Mouse (Mus musculus): ENCODE data around the gene Tctn3. TPM values are rescaled to one million over a fixed set of nuclear protein-coding genes. Genes with fewer than 3 reads are reported as not detected.
"Not testable (repeated sequence)": the region's sequence is repeated elsewhere in the genome, so short reads cannot be mapped to it uniquely, and the experiment has no call there.

Tctn3 gene
- polyA plus RNA-seq, 1 experiment from 2014 or later: 8.9 TPM

DNA sequence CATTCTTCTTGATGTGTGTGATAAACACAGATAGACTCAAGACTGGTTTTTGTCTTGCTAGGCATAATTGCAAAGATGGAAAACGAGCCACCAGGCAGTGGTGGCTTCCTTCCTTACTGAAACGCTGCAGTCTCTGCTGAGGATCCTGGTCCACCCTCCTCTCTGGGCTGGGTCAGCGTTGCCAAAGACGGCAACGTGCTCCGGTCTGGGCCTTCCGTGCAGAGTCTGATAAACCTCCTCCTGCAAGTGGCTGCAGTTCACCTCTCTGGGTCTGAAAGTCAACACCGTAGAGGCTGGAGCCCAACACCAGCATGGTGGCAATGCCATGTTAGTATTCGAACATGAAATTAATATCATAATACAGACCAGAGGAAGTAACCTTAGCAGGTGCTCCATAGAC is 6.8 kb downstream of the Tctn3 start:
- Histone ChIP-seq H3K4me2 (ENCODE audit: low read depth, low read length) (no peak overlapping the region), H3K9me3 (replicated peaks; ENCODE audit: control insufficient read depth, low read length) (no peaks in the 10 kb centered on the region), H3K36me3 (ENCODE audit: control insufficient read depth, insufficient read depth) (peaks cover 27% of the 10 kb centered on the region), H3K4me3 (ENCODE audit: low read length) (no peak overlapping the region), H3K27me3 (ENCODE audit: control insufficient read depth, insufficient read depth, low read length) (no peaks in the 10 kb centered on the region), H3K9ac (ENCODE audit: low read length) (no peak overlapping the region), H3K4me1 (ENCODE audit: control insufficient read depth, insufficient read depth, low read length) (no peaks in the 10 kb centered on the region), H3K27ac (ENCODE audit: low read length) (no peak overlapping the region)
- 86% methylated on average over 9 of the region's 9 CpGs for WGBS
- no peak for ATAC-seq (replicated peaks; ENCODE audit: extremely low read depth, insufficient read depth, low FRiP score)

DNA sequence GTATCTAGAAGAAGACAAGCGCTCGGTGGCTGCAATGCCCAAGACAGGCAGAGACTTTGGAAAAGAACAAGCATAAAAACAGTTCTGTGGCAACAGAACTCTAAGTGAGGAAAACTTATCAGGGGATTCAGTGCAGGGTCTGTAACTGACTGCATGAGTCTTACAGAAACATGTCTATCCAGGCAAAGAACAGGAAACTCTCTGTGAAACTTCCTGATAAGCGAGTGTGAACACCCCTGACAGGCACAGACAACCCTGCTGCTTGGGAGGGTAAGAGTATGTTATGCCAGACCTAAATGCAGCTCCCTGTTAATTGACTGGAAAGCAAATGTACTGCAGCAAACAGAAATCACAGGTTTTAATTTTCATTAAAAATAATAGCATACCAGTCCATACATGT is 10.2 kb downstream of the Tctn3 start:
- H3K4me3 ChIP-seq (ENCODE audit: low read length): no peak overlapping the region
- peaks cover 17% of the 10 kb centered on the region for H3K36me3 ChIP-seq (ENCODE audit: control insufficient read depth, insufficient read depth)
- ATAC-seq (replicated peaks; ENCODE audit: extremely low read depth, insufficient read depth, low FRiP score): no peak
- no peaks in the 10 kb centered on the region for H3K9me3 ChIP-seq (replicated peaks; ENCODE audit: control insufficient read depth, low read length)
- no peak overlapping the region for H3K27ac ChIP-seq (ENCODE audit: low read length)
- no peak overlapping the region for H3K9ac ChIP-seq (ENCODE audit: low read length)
- H3K4me2 ChIP-seq (ENCODE audit: low read depth, low read length): no peak overlapping the region
- H3K27me3 ChIP-seq (ENCODE audit: control insufficient read depth, insufficient read depth, low read length): no peaks in the 10 kb centered on the region
- WGBS: 73% methylated on average over 3 of the region's 3 CpGs
- H3K4me1 ChIP-seq (ENCODE audit: control insufficient read depth, insufficient read depth, low read length): no peaks in the 10 kb centered on the region

DNA sequence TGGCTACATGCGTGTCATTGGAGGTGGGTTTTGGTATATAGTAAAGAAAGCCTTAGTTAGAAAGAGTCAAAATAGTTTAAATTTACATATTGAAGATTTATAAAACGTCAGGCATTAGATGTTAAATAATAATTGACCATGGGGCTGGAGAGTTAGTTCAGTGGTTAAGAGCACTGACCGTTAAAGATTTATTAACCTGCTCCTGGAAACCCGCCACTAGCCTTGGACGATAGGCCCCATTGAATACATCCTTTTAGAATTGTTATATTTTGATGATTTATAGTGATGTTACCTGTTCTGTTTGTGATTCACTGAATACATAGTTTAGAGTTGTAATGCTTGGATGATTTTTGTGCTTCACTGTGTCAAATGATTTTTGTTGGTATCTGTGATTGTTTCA is 11.2 kb downstream of the Tctn3 start:
- H3K9me3 ChIP-seq (replicated peaks; ENCODE audit: control insufficient read depth, low read length); H3K9ac ChIP-seq (ENCODE audit: low read length); H3K36me3 ChIP-seq (ENCODE audit: control insufficient read depth, insufficient read depth); H3K4me3 ChIP-seq (ENCODE audit: low read length); H3K27me3 ChIP-seq (ENCODE audit: control insufficient read depth, insufficient read depth, low read length); H3K27ac ChIP-seq (ENCODE audit: low read length); ATAC-seq (replicated peaks; ENCODE audit: extremely low read depth, insufficient read depth, low FRiP score); H3K4me2 ChIP-seq (ENCODE audit: low read depth, low read length); H3K4me1 ChIP-seq (ENCODE audit: control insufficient read depth, insufficient read depth, low read length): not testable (repeated sequence)
- 83% methylated on average over 5 of the region's 5 CpGs for WGBS

DNA sequence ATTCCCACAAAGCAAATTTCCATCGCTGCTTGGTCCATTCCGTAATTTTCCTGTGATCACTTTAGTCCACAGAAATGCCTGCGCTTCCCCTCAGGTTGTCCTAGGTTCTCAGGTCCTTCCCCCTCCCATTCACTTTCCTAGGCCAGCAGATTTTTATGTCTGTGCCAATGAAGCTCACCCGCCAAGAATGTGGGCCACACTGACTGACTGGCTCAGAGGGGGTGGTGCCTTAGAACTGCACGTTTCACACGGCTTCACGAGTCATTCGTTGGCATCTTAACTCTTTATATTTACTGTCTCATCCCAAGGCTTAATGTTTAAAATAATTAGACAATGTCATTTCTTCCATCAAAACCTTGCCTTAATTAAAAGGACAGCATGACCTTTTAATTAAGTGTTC is 16.2 kb downstream of the Tctn3 start:
- no peaks in the 10 kb centered on the region for H3K27me3 ChIP-seq (ENCODE audit: control insufficient read depth, insufficient read depth, low read length)
- H3K4me2 ChIP-seq (ENCODE audit: low read depth, low read length): no peak overlapping the region
- peak; percentile 45; the same call in 1 of the 2 replicates for ATAC-seq (replicated peaks; ENCODE audit: extremely low read depth, insufficient read depth, low FRiP score)
- no peak overlapping the region for H3K9ac ChIP-seq (ENCODE audit: low read length)
- no peak overlapping the region for H3K4me3 ChIP-seq (ENCODE audit: low read length)
- H3K36me3 ChIP-seq (ENCODE audit: control insufficient read depth, insufficient read depth): no peaks in the 10 kb centered on the region; the same call in 1 of the 2 replicates
- no peaks in the 10 kb centered on the region for H3K4me1 ChIP-seq (ENCODE audit: control insufficient read depth, insufficient read depth, low read length)
- no peak overlapping the region for H3K27ac ChIP-seq (ENCODE audit: low read length)
- 73% methylated on average over 8 of the region's 8 CpGs for WGBS
- no peaks in the 10 kb centered on the region for H3K9me3 ChIP-seq (replicated peaks; ENCODE audit: control insufficient read depth, low read length)

DNA sequence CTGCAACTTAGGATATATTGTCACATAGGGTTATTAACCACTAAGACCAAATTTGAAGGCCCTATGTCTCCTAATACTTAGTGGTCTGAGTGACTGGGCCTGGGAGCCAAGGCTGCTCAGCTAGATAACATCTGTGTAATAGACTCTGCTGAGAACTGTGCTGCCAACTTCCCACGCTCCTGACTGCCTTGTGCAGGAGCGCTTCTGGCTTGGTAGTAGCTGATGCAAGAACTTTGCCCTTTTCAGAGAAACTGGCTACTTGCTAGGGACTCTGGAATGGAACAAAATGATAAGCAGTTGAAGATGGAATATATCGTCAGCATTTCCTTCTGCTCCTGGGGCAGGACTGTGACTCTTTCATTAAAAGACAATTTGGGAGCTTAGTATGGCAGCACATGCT is 16.8 kb downstream of the Tctn3 start:
- no peak overlapping the region for H3K27ac ChIP-seq (ENCODE audit: low read length)
- H3K9ac ChIP-seq (ENCODE audit: low read length): no peak overlapping the region
- no peaks in the 10 kb centered on the region for H3K27me3 ChIP-seq (ENCODE audit: control insufficient read depth, insufficient read depth, low read length)
- 82% methylated on average over 3 of the region's 3 CpGs for WGBS
- H3K4me1 ChIP-seq (ENCODE audit: control insufficient read depth, insufficient read depth, low read length): no peaks in the 10 kb centered on the region
- no peak overlapping the region for H3K4me2 ChIP-seq (ENCODE audit: low read depth, low read length)
- no peaks in the 10 kb centered on the region for H3K9me3 ChIP-seq (replicated peaks; ENCODE audit: control insufficient read depth, low read length)
- ATAC-seq (replicated peaks; ENCODE audit: extremely low read depth, insufficient read depth, low FRiP score): no peak
- H3K4me3 ChIP-seq (ENCODE audit: low read length): no peak overlapping the region
- H3K36me3 ChIP-seq (ENCODE audit: control insufficient read depth, insufficient read depth): no peaks in the 10 kb centered on the region; the same call in 1 of the 2 replicates

DNA sequence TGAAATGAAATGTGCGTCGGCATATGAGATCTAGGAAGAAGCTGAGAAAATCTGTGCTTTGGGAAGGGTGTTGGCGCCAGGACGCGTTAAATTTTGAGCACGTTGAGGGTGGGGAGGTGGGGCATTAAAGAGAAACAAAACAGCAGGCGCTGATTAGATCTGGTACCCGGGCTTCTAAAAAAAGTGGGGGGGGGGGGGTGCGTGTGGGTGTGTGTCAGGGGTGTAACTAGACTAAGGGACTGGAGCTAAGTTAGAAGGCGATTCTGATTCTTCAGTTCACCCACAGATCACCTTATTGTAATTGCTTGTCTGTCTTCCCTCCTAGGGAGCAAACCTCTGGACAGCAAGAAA is 22.5 kb downstream of the Tctn3 start:
- Histone ChIP-seq H3K27me3 (ENCODE audit: control insufficient read depth, insufficient read depth, low read length) (no peaks in the 10 kb centered on the region), H3K4me1 (ENCODE audit: control insufficient read depth, insufficient read depth, low read length) (peaks cover 8% of the 10 kb centered on the region; the same call in 1 of the 2 replicates), H3K27ac (ENCODE audit: low read length) (peak overlapping the region; percentile 82), H3K36me3 (ENCODE audit: control insufficient read depth, insufficient read depth) (no peaks in the 10 kb centered on the region; the same call in 1 of the 2 replicates), H3K4me3 (ENCODE audit: low read length) (peak overlapping the region; percentile 73), H3K9me3 (replicated peaks; ENCODE audit: control insufficient read depth, low read length) (no peaks in the 10 kb centered on the region), H3K9ac (ENCODE audit: low read length) (peak overlapping the region; percentile 73), H3K4me2 (ENCODE audit: low read depth, low read length) (peak overlapping the region; percentile 88)
- WGBS: 1% methylated on average over 10 of the region's 10 CpGs
- ATAC-seq (replicated peaks; ENCODE audit: extremely low read depth, insufficient read depth, low FRiP score): no peak

DNA sequence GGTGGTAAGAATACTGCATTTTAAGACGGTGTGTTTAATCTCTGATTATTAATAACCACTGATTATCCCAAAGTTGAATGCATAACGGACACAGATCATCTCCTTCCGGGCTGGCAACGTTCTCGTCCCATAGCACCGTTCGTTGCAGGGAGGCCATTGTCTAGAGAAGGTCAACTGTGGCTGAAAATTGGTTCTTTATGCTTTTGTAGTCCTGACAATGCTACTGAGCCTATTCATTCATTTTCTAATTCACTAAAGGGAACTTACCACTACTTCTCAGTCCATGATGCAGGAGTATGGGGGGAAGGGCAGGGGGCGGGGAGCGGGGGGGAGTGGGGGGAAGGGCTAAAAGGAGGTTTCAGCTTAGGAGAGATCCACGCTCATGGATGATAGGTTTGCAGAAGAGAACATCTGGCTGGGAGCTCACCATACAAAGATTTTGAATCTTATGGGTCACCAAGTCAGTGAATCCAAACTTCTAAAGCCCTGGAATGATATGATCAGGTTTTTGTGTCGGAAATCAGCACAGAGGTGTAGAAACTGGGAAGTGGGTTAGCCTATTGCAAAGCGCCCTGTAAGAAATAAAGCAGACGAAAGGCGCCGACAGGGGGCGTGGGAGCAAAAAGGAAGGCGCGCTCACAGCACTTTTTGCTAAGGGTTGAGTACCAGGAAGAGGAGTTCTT is 23.0 kb downstream of the Tctn3 start:
- H3K36me3 ChIP-seq (ENCODE audit: control insufficient read depth, insufficient read depth): no peaks in the 10 kb centered on the region; the same call in 1 of the 2 replicates
- H3K4me1 ChIP-seq (ENCODE audit: control insufficient read depth, insufficient read depth, low read length): peaks cover 8% of the 10 kb centered on the region; the same call in 1 of the 2 replicates
- H3K27me3 ChIP-seq (ENCODE audit: control insufficient read depth, insufficient read depth, low read length): no peaks in the 10 kb centered on the region
- no peaks in the 10 kb centered on the region for H3K9me3 ChIP-seq (replicated peaks; ENCODE audit: control insufficient read depth, low read length)
- H3K4me2 ChIP-seq (ENCODE audit: low read depth, low read length): peak overlapping the region; percentile 88
- whole genome bisulfite sequencing: 2% methylated on average over 18 of the region's 18 CpGs
- H3K4me3 ChIP-seq (ENCODE audit: low read length): peak overlapping the region; percentile 73
- peak overlapping the region; percentile 73 for H3K9ac ChIP-seq (ENCODE audit: low read length)
- peak; percentile 59 for ATAC-seq (replicated peaks; ENCODE audit: extremely low read depth, insufficient read depth, low FRiP score)
- H3K27ac ChIP-seq (ENCODE audit: low read length): peak overlapping the region; percentile 82

DNA sequence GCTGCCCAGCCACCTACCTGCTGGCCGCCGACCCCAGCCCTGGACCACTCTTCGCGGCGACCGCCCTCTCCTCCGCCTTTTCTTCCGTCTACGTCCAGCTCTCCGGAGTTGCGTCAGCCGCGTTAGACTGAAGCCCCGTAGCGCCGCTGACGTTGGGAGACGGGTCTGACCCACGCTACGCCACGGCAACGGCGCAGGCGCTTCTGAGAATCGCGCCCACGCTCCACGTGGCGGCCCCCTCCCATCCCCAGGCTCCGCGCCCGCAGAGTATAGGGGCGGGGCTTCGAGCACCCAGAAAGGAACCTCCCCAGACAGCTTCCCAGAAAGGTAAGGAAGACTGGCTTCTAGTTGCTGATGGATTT is 23.8 kb downstream of the Tctn3 start, which contains the start of gene Aldh18a1:
Gene Aldh18a1, minus strand, starts transcription at position 171 of the 362 bp plus-strand sequence.
- H3K36me3 ChIP-seq (ENCODE audit: control insufficient read depth, insufficient read depth): no peaks in the 10 kb centered on the region; the same call in none of the 2 replicates
- H3K27ac ChIP-seq (ENCODE audit: low read length): peak within 1 kb of the TSS; percentile 82
- WGBS: 0% methylated on average over 34 of the region's 34 CpGs
- H3K4me3 ChIP-seq (ENCODE audit: low read length): peak within 1 kb of the TSS; percentile 73
- peak within 1 kb of the TSS; percentile 73 for H3K9ac ChIP-seq (ENCODE audit: low read length)
- H3K9me3 ChIP-seq (replicated peaks; ENCODE audit: control insufficient read depth, low read length): no peaks in the 10 kb centered on the region
- peak; percentile 93 for ATAC-seq (replicated peaks; ENCODE audit: extremely low read depth, insufficient read depth, low FRiP score)
- H3K4me1 ChIP-seq (ENCODE audit: control insufficient read depth, insufficient read depth, low read length): peaks cover 8% of the 10 kb centered on the region; the same call in 1 of the 2 replicates
- no peaks in the 10 kb centered on the region for H3K27me3 ChIP-seq (ENCODE audit: control insufficient read depth, insufficient read depth, low read length)
- H3K4me2 ChIP-seq (ENCODE audit: low read depth, low read length): peak within 1 kb of the TSS; percentile 88

DNA sequence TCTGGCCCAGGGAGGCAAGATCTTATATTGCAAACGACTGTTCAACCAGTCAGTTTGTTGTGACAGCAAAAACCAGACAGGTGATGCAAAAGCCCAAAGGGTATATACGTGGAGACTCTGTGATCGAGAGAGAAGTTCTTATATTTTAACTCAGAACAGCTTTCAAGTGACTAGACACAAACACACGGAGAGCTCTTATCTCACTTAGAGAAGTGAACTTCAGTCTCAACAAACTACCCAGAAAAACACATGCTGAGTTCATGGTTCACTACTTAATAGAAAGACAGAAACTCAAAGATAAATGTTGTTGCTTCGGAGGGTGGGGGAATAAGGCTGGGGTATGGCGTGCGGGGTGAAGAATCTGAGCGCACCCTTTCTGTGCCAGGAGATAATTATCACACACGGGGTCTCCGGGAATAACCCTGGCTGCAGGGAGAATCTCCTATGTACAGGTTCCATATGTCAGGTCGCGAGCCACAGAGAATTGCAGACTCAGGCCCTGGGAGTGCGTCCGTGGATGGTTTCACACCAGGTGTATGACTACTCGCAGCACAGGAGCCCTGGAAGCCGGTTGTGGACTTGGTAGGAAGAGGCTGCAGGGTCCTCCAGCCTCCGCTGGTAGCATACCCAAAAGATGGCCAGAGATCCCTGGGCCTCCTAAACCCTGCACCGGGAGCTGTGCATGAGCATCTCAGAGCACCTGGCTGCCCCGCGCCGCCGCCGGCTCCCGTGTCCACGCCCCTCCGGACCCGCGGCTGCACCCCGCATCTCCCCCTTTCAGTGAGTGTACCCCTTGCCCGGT is 24.3 kb downstream of the Tctn3 start:
- peak overlapping the region; percentile 73 for H3K9ac ChIP-seq (ENCODE audit: low read length)
- H3K4me1 ChIP-seq (ENCODE audit: control insufficient read depth, insufficient read depth, low read length): peaks cover 8% of the 10 kb centered on the region; the same call in 1 of the 2 replicates
- no peaks in the 10 kb centered on the region for H3K9me3 ChIP-seq (replicated peaks; ENCODE audit: control insufficient read depth, low read length)
- peak overlapping the region; percentile 88 for H3K4me2 ChIP-seq (ENCODE audit: low read depth, low read length)
- peaks cover 2% of the 10 kb centered on the region for H3K36me3 ChIP-seq (ENCODE audit: control insufficient read depth, insufficient read depth)
- no peak overlapping the region for H3K27ac ChIP-seq (ENCODE audit: low read length)
- ATAC-seq (replicated peaks; ENCODE audit: extremely low read depth, insufficient read depth, low FRiP score): peak; percentile 33
- 4% methylated on average over 30 of the region's 30 CpGs for WGBS
- peak overlapping the region; percentile 73 for H3K4me3 ChIP-seq (ENCODE audit: low read length)
- no peaks in the 10 kb centered on the region for H3K27me3 ChIP-seq (ENCODE audit: control insufficient read depth, insufficient read depth, low read length)

Data from heart, embryonic 16.5 days (tissue).